Mouse (Mus musculus): ENCODE data around the gene Jpt1. TPM values are rescaled to one million over a fixed set of nuclear protein-coding genes. Genes with fewer than 3 reads are reported as not detected.

The Jpt1 gene
- polyA plus RNA-seq, 1 experiment = 386 TPM

DNA sequence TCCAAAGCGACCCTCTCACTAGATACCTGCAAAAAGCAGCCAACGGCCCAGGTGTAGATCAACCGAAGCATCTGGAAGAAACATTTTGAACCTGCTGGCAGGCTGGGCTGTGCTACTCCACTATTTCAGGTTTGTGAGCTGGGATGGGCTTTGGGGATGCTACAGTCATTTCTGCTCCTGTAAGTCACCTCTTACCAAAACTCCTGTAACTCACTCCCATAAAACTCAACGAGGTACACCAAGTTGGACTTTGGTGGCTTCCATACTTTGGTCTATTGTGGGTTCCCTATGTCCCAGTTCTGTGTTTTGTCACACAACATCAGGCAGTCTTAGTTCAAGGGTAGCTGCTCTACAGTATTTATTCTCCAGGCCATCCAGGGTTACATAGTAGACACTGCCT lies 6.9 kb upstream of the Jpt1 start:
- no peak overlapping the region for H3ac ChIP-seq (ENCODE audit: control insufficient read depth, insufficient read length)
- H3K27me3 ChIP-seq (ENCODE audit: control insufficient read depth, insufficient read depth, insufficient read length) = no peaks in the 10 kb centered on the region
- no peak overlapping the region for H3K4me3 ChIP-seq
- H3K36me3 ChIP-seq (ENCODE audit: control insufficient read depth, insufficient read depth) = peaks cover 30% of the 10 kb centered on the region
- H3K4me2 ChIP-seq (ENCODE audit: low read depth) = no peak overlapping the region
- no peak for TF ChIP-seq SRF (IDR thresholded peaks at IDR 0.05; ENCODE audit: control insufficient read depth, insufficient read length, low read depth)
- no peak for TF ChIP-seq POLR2A (IDR thresholded peaks at IDR 0.05; ENCODE audit: insufficient read length, low read depth)
- no peak for TF ChIP-seq MYOG (IDR thresholded peaks at IDR 0.05; ENCODE audit: control insufficient read depth in 1 of 3, insufficient read depth in 1 of 3, insufficient read length in 2 of 3, low read depth in 2 of 3)
- TF ChIP-seq POLR2AphosphoS2 (IDR thresholded peaks at IDR 0.05; ENCODE audit: insufficient read length, low read depth) = no peak
- no peak for TF ChIP-seq TCF12 (IDR thresholded peaks at IDR 0.05; ENCODE audit: insufficient read depth, poor library complexity, severe bottlenecking)
- TF ChIP-seq E2F4 (IDR thresholded peaks at IDR 0.05; ENCODE audit: insufficient read depth) = no peak
- no peak for TF ChIP-seq REST (IDR thresholded peaks at IDR 0.05; ENCODE audit: insufficient read depth, insufficient read length)
- no peak for TF ChIP-seq TCF3 (IDR thresholded peaks at IDR 0.05; ENCODE audit: insufficient read length, low read depth)
- no peak for TF ChIP-seq MAX (IDR thresholded peaks at IDR 0.05; ENCODE audit: low read depth)
- no peak for TF ChIP-seq USF1 (IDR thresholded peaks at IDR 0.05; ENCODE audit: low read depth)
- no peak for TF ChIP-seq MYOD1 (IDR thresholded peaks at IDR 0.05; ENCODE audit: control insufficient read depth in 1 of 3, insufficient read length in 2 of 3, low read depth in 2 of 3)
- TF ChIP-seq CEBPB (IDR thresholded peaks at IDR 0.05; ENCODE audit: insufficient read depth, poor library complexity, severe bottlenecking) = no peak
- peaks cover 13% of the 10 kb centered on the region for H3K79me2 ChIP-seq (ENCODE audit: control insufficient read depth, insufficient read depth)

DNA sequence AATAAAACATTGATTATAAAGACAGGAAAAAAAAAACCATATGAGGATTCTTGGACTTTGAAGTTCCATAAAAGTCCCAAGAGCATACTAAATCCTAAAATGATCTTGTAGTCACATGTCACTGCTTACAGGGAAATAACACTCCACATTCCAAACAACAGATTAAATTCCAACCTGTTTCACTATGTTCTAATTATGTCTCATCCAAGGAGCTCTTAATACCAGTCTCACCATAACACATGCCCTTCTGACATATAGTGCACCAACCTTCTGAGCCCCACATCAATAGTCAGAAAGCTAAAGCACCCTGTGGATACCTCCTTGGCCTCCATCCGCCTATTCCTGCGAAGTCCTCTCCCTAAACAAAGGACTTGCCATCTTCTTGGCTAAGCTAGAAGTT lies 6.0 kb upstream of the Jpt1 start:
- Histone ChIP-seq H3K79me2 (ENCODE audit: control insufficient read depth, insufficient read depth) (peaks cover 5% of the 10 kb centered on the region), H3K36me3 (ENCODE audit: control insufficient read depth, insufficient read depth) (peaks cover 21% of the 10 kb centered on the region), H3K4me2 (ENCODE audit: low read depth) (no peak overlapping the region), H3K27me3 (ENCODE audit: control insufficient read depth, insufficient read depth, insufficient read length) (no peaks in the 10 kb centered on the region), H3K4me3 (no peak overlapping the region), H3ac (ENCODE audit: control insufficient read depth, insufficient read length) (no peak overlapping the region)
- TF ChIP-seq MAX (IDR thresholded peaks at IDR 0.05; ENCODE audit: low read depth) (no peak), MYOG (IDR thresholded peaks at IDR 0.05; ENCODE audit: control insufficient read depth in 1 of 3, insufficient read depth in 1 of 3, insufficient read length in 2 of 3, low read depth in 2 of 3) (no peak), POLR2AphosphoS2 (IDR thresholded peaks at IDR 0.05; ENCODE audit: insufficient read length, low read depth) (peak; percentile 48), USF1 (IDR thresholded peaks at IDR 0.05; ENCODE audit: low read depth) (no peak), MYOD1 (IDR thresholded peaks at IDR 0.05; ENCODE audit: control insufficient read depth in 1 of 3, insufficient read length in 2 of 3, low read depth in 2 of 3) (no peak)

DNA sequence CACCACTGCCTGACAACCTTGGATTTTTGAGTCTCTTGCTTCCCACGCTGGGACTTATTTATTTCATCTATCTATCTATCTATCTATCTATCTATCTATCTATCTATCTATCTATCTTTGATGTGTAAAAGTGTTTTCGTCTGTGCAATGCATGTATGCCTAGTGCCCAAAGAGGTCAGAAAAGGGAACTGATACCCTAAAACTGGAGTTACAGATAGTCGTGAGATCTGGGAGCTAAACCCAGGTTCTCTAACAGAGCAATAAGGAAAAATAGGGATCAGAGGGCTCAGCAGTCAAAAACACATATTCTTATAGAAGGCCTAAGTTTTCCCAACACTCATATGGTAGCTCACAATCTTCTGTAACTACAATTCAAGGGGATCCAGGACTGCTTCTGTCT lies 5.4 kb upstream of the Jpt1 start:
- Histone ChIP-seq H3K27me3 (ENCODE audit: control insufficient read depth, insufficient read depth, insufficient read length) (no peaks in the 10 kb centered on the region), H3K79me2 (ENCODE audit: control insufficient read depth, insufficient read depth) (no peaks in the 10 kb centered on the region), H3K4me3 (no peak overlapping the region), H3ac (ENCODE audit: control insufficient read depth, insufficient read length) (no peak overlapping the region), H3K4me2 (ENCODE audit: low read depth) (no peak overlapping the region), H3K36me3 (ENCODE audit: control insufficient read depth, insufficient read depth) (peaks cover 15% of the 10 kb centered on the region)
- TF ChIP-seq CEBPB (IDR thresholded peaks at IDR 0.05; ENCODE audit: insufficient read depth, poor library complexity, severe bottlenecking) = no peak

DNA sequence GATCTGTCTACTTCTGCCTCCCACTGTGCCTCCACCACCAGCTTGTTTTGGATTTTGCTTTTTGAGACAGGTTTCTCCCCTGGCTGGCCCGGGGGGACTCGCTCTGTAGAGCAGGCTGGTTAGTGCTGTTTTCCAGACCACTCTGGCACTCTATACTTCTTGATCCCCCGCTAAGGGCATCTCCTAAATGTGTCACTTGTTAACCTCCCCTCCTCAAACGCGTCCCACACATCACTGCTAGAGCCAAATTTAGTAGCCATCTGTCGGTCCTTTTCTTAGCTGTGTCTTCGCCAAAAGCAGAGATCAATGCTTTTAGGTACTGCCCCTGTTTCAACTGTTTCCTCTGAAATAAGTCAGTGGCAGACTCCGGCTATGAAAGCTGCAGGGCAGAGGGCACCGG lies 4.5 kb upstream of the Jpt1 start:
- no peaks in the 10 kb centered on the region for H3K27me3 ChIP-seq (ENCODE audit: control insufficient read depth, insufficient read depth, insufficient read length)
- peaks cover 4% of the 10 kb centered on the region for H3K79me2 ChIP-seq (ENCODE audit: control insufficient read depth, insufficient read depth)
- H3K4me2 ChIP-seq (ENCODE audit: low read depth) = no peak overlapping the region
- H3K36me3 ChIP-seq (ENCODE audit: control insufficient read depth, insufficient read depth) = peaks cover 8% of the 10 kb centered on the region
- H3K4me3 ChIP-seq = no peak overlapping the region
- H3ac ChIP-seq (ENCODE audit: control insufficient read depth, insufficient read length) = no peak overlapping the region
- TF ChIP-seq MYOD1 (IDR thresholded peaks at IDR 0.05; ENCODE audit: control insufficient read depth in 1 of 3, insufficient read length in 2 of 3, low read depth in 2 of 3) (peak in 1 of 3 experiments; percentile 13), TCF3 (IDR thresholded peaks at IDR 0.05; ENCODE audit: insufficient read length, low read depth) (no peak)

DNA sequence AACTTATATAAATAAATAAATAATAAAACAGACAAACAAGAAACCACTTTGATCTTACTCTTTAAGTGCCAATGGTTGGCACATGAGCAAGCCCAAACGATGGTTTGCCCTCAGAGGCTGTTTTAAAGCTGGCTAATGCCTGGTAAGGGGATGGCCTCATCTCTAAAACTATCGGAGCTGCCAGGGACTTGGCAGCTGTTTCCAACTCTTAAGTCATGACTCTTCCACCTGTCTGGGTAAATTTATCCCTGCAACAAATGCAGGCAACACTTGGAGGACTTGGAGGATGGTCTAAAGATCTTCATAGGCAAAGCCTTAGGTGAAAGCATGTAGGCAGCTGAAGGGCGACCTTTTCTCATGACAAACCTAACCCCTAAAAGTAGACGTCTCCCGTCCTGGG lies 2.8 kb upstream of the Jpt1 start:
- Histone ChIP-seq H3ac (ENCODE audit: control insufficient read depth, insufficient read length) (no peak overlapping the region), H3K27me3 (ENCODE audit: control insufficient read depth, insufficient read depth, insufficient read length) (no peaks in the 10 kb centered on the region), H3K4me3 (no peak overlapping the region), H3K4me2 (ENCODE audit: low read depth) (peak overlapping the region; percentile 44), H3K79me2 (ENCODE audit: control insufficient read depth, insufficient read depth) (peaks cover 21% of the 10 kb centered on the region), H3K36me3 (ENCODE audit: control insufficient read depth, insufficient read depth) (no peaks in the 10 kb centered on the region)
- TF ChIP-seq TCF12 (IDR thresholded peaks at IDR 0.05; ENCODE audit: insufficient read depth, poor library complexity, severe bottlenecking) (peak; percentile 88), MYOG (IDR thresholded peaks at IDR 0.05; ENCODE audit: control insufficient read depth in 1 of 3, insufficient read depth in 1 of 3, insufficient read length in 2 of 3, low read depth in 2 of 3) (peak in 2 of 3 experiments; percentile 61 to 96), MYOD1 (IDR thresholded peaks at IDR 0.05; ENCODE audit: control insufficient read depth in 1 of 3, insufficient read length in 2 of 3, low read depth in 2 of 3) (peak; percentile 45 to 81 (median 51)), REST (IDR thresholded peaks at IDR 0.05; ENCODE audit: insufficient read depth, insufficient read length) (no peak)

DNA sequence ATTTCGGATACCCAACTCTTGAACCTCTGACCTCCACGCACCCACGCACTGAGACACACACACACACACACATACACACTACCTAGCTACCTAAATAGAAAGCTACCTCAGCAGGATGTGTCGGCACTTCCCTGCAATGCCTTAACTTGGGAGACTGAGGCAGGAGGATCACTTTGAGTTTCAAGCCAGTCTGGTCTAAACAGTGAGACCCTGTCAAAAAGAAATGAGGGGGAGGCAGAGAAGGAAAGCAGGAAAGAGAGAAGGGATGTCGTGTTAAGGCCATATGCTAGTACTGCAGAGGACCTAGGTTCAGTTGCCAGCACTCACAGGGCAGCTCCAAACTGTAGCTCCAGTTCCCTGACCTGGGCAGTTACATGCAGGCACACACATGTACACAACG lies 834 bp upstream of the Jpt1 start:
- Histone ChIP-seq H3K4me2 (ENCODE audit: low read depth) (peak overlapping the region; percentile 96), H3ac (ENCODE audit: control insufficient read depth, insufficient read length) (no peak overlapping the region), H3K36me3 (ENCODE audit: control insufficient read depth, insufficient read depth) (no peaks in the 10 kb centered on the region), H3K4me3 (peak overlapping the region; percentile 92), H3K27me3 (ENCODE audit: control insufficient read depth, insufficient read depth, insufficient read length) (no peaks in the 10 kb centered on the region), H3K79me2 (ENCODE audit: control insufficient read depth, insufficient read depth) (peaks cover 41% of the 10 kb centered on the region)
- TF ChIP-seq E2F4 (IDR thresholded peaks at IDR 0.05; ENCODE audit: insufficient read depth) (no peak), CEBPB (IDR thresholded peaks at IDR 0.05; ENCODE audit: insufficient read depth, poor library complexity, severe bottlenecking) (no peak), MYOD1 (IDR thresholded peaks at IDR 0.05; ENCODE audit: control insufficient read depth in 1 of 3, insufficient read length in 2 of 3, low read depth in 2 of 3) (no peak), POLR2AphosphoS2 (IDR thresholded peaks at IDR 0.05; ENCODE audit: insufficient read length, low read depth) (no peak), POLR2A (IDR thresholded peaks at IDR 0.05; ENCODE audit: insufficient read length, low read depth) (no peak), REST (IDR thresholded peaks at IDR 0.05; ENCODE audit: insufficient read depth, insufficient read length) (no peak), USF1 (IDR thresholded peaks at IDR 0.05; ENCODE audit: low read depth) (no peak), TCF12 (IDR thresholded peaks at IDR 0.05; ENCODE audit: insufficient read depth, poor library complexity, severe bottlenecking) (no peak), TCF3 (IDR thresholded peaks at IDR 0.05; ENCODE audit: insufficient read length, low read depth) (no peak), MYOG (IDR thresholded peaks at IDR 0.05; ENCODE audit: control insufficient read depth in 1 of 3, insufficient read depth in 1 of 3, insufficient read length in 2 of 3, low read depth in 2 of 3) (no peak), SRF (IDR thresholded peaks at IDR 0.05; ENCODE audit: control insufficient read depth, insufficient read length, low read depth) (no peak), MAX (IDR thresholded peaks at IDR 0.05; ENCODE audit: low read depth) (no peak)

Data from myocyte (in vitro differentiated cells).